Mouse (Mus musculus): Measurements from ENCODE around the gene Psmd9. TPM values are rescaled to one million over a fixed set of nuclear protein-coding genes. Genes with fewer than 3 reads are reported as not detected.

Gene Psmd9
- polyA plus RNA-seq, 1 experiment from 2014 or later, result 77.6 TPM

GRCm38 (mm10) chr5:123260698-123261097 lies 91.5 kb downstream of the Psmd9 start:
- Histone ChIP-seq H3K4me3 (ENCODE audit: low read depth, low read length) (no peak overlapping the region), H3K4me1 (ENCODE audit: control insufficient read depth, insufficient read depth, low read length) (no peaks in the 10 kb centered on the region), H3K27me3 (ENCODE audit: control insufficient read depth, insufficient read depth, low read depth, low read length) (no peaks in the 10 kb centered on the region), H3K27ac (ENCODE audit: low read length) (no peak overlapping the region), H3K9ac (ENCODE audit: low read depth, low read length) (no peak overlapping the region), H3K36me3 (ENCODE audit: control insufficient read depth, insufficient read depth, low read length) (no peaks in the 10 kb centered on the region), H3K9me3 (replicated peaks; ENCODE audit: control insufficient read depth, low read length, poor library complexity, severe bottlenecking) (no peaks in the 10 kb centered on the region), H3K4me2 (ENCODE audit: low read length) (no peak overlapping the region)
- WGBS, result 77% methylated on average over 8 of the region's 8 CpGs
- ATAC-seq, result no peak

GRCm38 (mm10) chr5:123266909-123267308 lies 97.7 kb downstream of the Psmd9 start:
- Histone ChIP-seq H3K27me3 (ENCODE audit: control insufficient read depth, insufficient read depth, low read depth, low read length) (no peaks in the 10 kb centered on the region), H3K9me3 (replicated peaks; ENCODE audit: control insufficient read depth, low read length, poor library complexity, severe bottlenecking) (no peaks in the 10 kb centered on the region), H3K4me1 (ENCODE audit: control insufficient read depth, insufficient read depth, low read length) (no peaks in the 10 kb centered on the region), H3K27ac (ENCODE audit: low read length) (no peak overlapping the region), H3K9ac (ENCODE audit: low read depth, low read length) (no peak overlapping the region), H3K4me2 (ENCODE audit: low read length) (no peak overlapping the region), H3K36me3 (ENCODE audit: control insufficient read depth, insufficient read depth, low read length) (no peaks in the 10 kb centered on the region), H3K4me3 (ENCODE audit: low read depth, low read length) (no peak overlapping the region)
- WGBS, result 82% methylated on average over 3 of the region's 3 CpGs
- no peak for ATAC-seq

- Histone ChIP-seq H3K4me2 (ENCODE audit: low read length) (no peak overlapping the region), H3K36me3 (ENCODE audit: control insufficient read depth, insufficient read depth, low read length) (no peaks in the 10 kb centered on the region), H3K4me1 (ENCODE audit: control insufficient read depth, insufficient read depth, low read length) (no peaks in the 10 kb centered on the region), H3K27me3 (ENCODE audit: control insufficient read depth, insufficient read depth, low read depth, low read length) (no peaks in the 10 kb centered on the region), H3K4me3 (ENCODE audit: low read depth, low read length) (no peak overlapping the region), H3K27ac (ENCODE audit: low read length) (no peak overlapping the region), H3K9ac (ENCODE audit: low read depth, low read length) (no peak overlapping the region), H3K9me3 (replicated peaks; ENCODE audit: control insufficient read depth, low read length, poor library complexity, severe bottlenecking) (no peaks in the 10 kb centered on the region)
- 82% methylated on average over 28 of the region's 28 CpGs for WGBS
- no peak for ATAC-seq
These were observed 99.6 kb downstream of the Psmd9 start for GRCm38 (mm10) chr5:123268477-123269474.

GRCm38 (mm10) chr5:123270917-123271316 lies 101.7 kb downstream of the Psmd9 start:
- 79% methylated on average over 11 of the region's 11 CpGs for WGBS
- peaks cover 2% of the 10 kb centered on the region; the same call in 1 of the 2 replicates for H3K4me1 ChIP-seq (ENCODE audit: control insufficient read depth, insufficient read depth, low read length)
- H3K4me2 ChIP-seq (ENCODE audit: low read length), result no peak overlapping the region
- no peak for ATAC-seq
- H3K36me3 ChIP-seq (ENCODE audit: control insufficient read depth, insufficient read depth, low read length), result no peaks in the 10 kb centered on the region
- no peaks in the 10 kb centered on the region for H3K9me3 ChIP-seq (replicated peaks; ENCODE audit: control insufficient read depth, low read length, poor library complexity, severe bottlenecking)
- no peak overlapping the region for H3K27ac ChIP-seq (ENCODE audit: low read length)
- no peaks in the 10 kb centered on the region for H3K27me3 ChIP-seq (ENCODE audit: control insufficient read depth, insufficient read depth, low read depth, low read length)
- no peak overlapping the region for H3K9ac ChIP-seq (ENCODE audit: low read depth, low read length)
- H3K4me3 ChIP-seq (ENCODE audit: low read depth, low read length), result no peak overlapping the region

GRCm38 (mm10) chr5:123272927-123273326 lies 103.7 kb downstream of the Psmd9 start:
- 43% methylated on average over 5 of the region's 5 CpGs for WGBS
- no peak overlapping the region for H3K4me3 ChIP-seq (ENCODE audit: low read depth, low read length)
- no peak overlapping the region for H3K4me2 ChIP-seq (ENCODE audit: low read length)
- no peak overlapping the region for H3K9ac ChIP-seq (ENCODE audit: low read depth, low read length)
- no peak overlapping the region for H3K27ac ChIP-seq (ENCODE audit: low read length)
- ATAC-seq, result 0 out of 2 replicates have a peak, but pooled peaks have one; percentile 39
- H3K9me3 ChIP-seq (replicated peaks; ENCODE audit: control insufficient read depth, low read length, poor library complexity, severe bottlenecking), result no peaks in the 10 kb centered on the region
- peaks cover 14% of the 10 kb centered on the region for H3K4me1 ChIP-seq (ENCODE audit: control insufficient read depth, insufficient read depth, low read length)
- H3K36me3 ChIP-seq (ENCODE audit: control insufficient read depth, insufficient read depth, low read length), result no peaks in the 10 kb centered on the region
- H3K27me3 ChIP-seq (ENCODE audit: control insufficient read depth, insufficient read depth, low read depth, low read length), result no peaks in the 10 kb centered on the region

GRCm38 (mm10) chr5:123276636-123277341 lies 107.6 kb downstream of the Psmd9 start:
- H3K4me2 ChIP-seq (ENCODE audit: low read length), result peak overlapping the region; percentile 7; the same call in 1 of the 2 replicates
- H3K27ac ChIP-seq (ENCODE audit: low read length), result peak overlapping the region; percentile 47; the same call in 1 of the 2 replicates
- H3K36me3 ChIP-seq (ENCODE audit: control insufficient read depth, insufficient read depth, low read length), result no peaks in the 10 kb centered on the region
- peaks cover 14% of the 10 kb centered on the region for H3K4me1 ChIP-seq (ENCODE audit: control insufficient read depth, insufficient read depth, low read length)
- no peaks in the 10 kb centered on the region for H3K9me3 ChIP-seq (replicated peaks; ENCODE audit: control insufficient read depth, low read length, poor library complexity, severe bottlenecking)
- H3K4me3 ChIP-seq (ENCODE audit: low read depth, low read length), result no peak overlapping the region
- 67% methylated on average over 9 of the region's 9 CpGs for whole genome bisulfite sequencing
- no peak for ATAC-seq
- H3K27me3 ChIP-seq (ENCODE audit: control insufficient read depth, insufficient read depth, low read depth, low read length), result no peaks in the 10 kb centered on the region
- no peak overlapping the region for H3K9ac ChIP-seq (ENCODE audit: low read depth, low read length)

GRCm38 (mm10) chr5:123277342-123277701 lies 108.1 kb downstream of the Psmd9 start:
- H3K4me2 ChIP-seq (ENCODE audit: low read length), result no peak overlapping the region
- H3K4me1 ChIP-seq (ENCODE audit: control insufficient read depth, insufficient read depth, low read length), result peaks cover 14% of the 10 kb centered on the region
- 18% methylated on average over 7 of the region's 7 CpGs for whole genome bisulfite sequencing
- no peaks in the 10 kb centered on the region for H3K27me3 ChIP-seq (ENCODE audit: control insufficient read depth, insufficient read depth, low read depth, low read length)
- H3K4me3 ChIP-seq (ENCODE audit: low read depth, low read length), result no peak overlapping the region
- no peaks in the 10 kb centered on the region for H3K36me3 ChIP-seq (ENCODE audit: control insufficient read depth, insufficient read depth, low read length)
- H3K9ac ChIP-seq (ENCODE audit: low read depth, low read length), result no peak overlapping the region
- H3K27ac ChIP-seq (ENCODE audit: low read length), result peak overlapping the region; percentile 47; the same call in 1 of the 2 replicates
- no peak for ATAC-seq
- no peaks in the 10 kb centered on the region for H3K9me3 ChIP-seq (replicated peaks; ENCODE audit: control insufficient read depth, low read length, poor library complexity, severe bottlenecking)

- Histone ChIP-seq H3K9me3 (replicated peaks; ENCODE audit: control insufficient read depth, low read length, poor library complexity, severe bottlenecking) (no peaks in the 10 kb centered on the region), H3K9ac (ENCODE audit: low read depth, low read length) (no peak overlapping the region), H3K27me3 (ENCODE audit: control insufficient read depth, insufficient read depth, low read depth, low read length) (no peaks in the 10 kb centered on the region), H3K4me2 (ENCODE audit: low read length) (no peak overlapping the region), H3K27ac (ENCODE audit: low read length) (no peak overlapping the region), H3K36me3 (ENCODE audit: control insufficient read depth, insufficient read depth, low read length) (no peaks in the 10 kb centered on the region), H3K4me3 (ENCODE audit: low read depth, low read length) (no peak overlapping the region), H3K4me1 (ENCODE audit: control insufficient read depth, insufficient read depth, low read length) (peaks cover 14% of the 10 kb centered on the region)
- no peak for ATAC-seq
- 75% methylated on average over 4 of the region's 4 CpGs for WGBS
These were observed 108.5 kb downstream of the Psmd9 start for GRCm38 (mm10) chr5:123277704-123278103.

GRCm38 (mm10) chr5:123279248-123279647 lies 110.0 kb downstream of the Psmd9 start:
- Histone ChIP-seq H3K27me3 (ENCODE audit: control insufficient read depth, insufficient read depth, low read depth, low read length) (no peaks in the 10 kb centered on the region), H3K27ac (ENCODE audit: low read length) (no peak overlapping the region), H3K4me1 (ENCODE audit: control insufficient read depth, insufficient read depth, low read length) (peaks cover 14% of the 10 kb centered on the region), H3K36me3 (ENCODE audit: control insufficient read depth, insufficient read depth, low read length) (no peaks in the 10 kb centered on the region), H3K9me3 (replicated peaks; ENCODE audit: control insufficient read depth, low read length, poor library complexity, severe bottlenecking) (no peaks in the 10 kb centered on the region), H3K4me2 (ENCODE audit: low read length) (no peak overlapping the region), H3K9ac (ENCODE audit: low read depth, low read length) (no peak overlapping the region), H3K4me3 (ENCODE audit: low read depth, low read length) (no peak overlapping the region)
- ATAC-seq, result no peak
- WGBS, result 87% methylated on average over 4 of the region's 4 CpGs
